7 mouse cellular contexts compared by ENCODE assay signal in the genomic region with DNA sequence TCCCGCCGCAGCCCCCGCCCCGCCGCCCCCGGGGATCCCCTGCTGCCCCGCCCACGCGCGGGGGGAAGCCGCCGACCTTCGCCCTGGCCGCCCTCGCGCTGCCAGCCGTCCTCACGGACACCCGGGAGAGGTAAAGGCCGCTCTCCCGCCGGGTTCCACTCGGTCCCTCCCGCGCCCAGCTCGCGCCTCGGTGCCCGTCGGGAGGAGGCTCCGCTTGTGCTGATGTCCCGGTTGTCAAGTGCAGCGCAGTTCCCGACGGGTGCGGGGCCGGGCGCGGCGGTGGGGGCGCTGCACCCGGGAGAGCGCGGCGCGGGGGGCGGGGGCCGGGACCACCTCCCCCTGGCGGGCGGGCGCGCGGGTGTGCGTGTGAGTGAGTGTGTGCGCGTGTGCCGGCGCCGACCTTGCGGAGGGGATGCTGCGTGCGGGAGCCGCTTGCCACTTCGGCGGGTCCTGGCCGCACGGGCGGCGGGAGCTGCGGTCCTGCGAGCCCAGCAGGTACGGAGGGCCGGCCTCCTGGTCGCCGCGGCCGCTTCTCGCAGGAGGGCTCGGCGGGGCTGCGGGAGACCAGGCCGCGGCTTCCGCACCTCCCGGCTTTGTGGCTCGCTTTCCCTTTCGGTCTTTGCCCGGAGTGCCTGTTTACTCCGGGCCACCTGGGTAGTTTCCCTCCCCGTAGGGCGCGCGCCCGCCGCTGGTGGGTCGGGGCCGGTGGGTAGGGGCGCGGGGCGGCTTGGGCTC. TPM values are rescaled to one million over a fixed set of nuclear protein-coding genes. Genes with fewer than 3 reads are reported as not detected.
DNase-seq lines count a peak whose midpoint lies in the region; ATAC-seq lines count a peak whose summit lies in the region.

A gene (plus strand): TSS at position 61 of the 735 bp plus-strand sequence.

- H3K4me3 ChIP-seq in hindbrain, embryonic 10.5 days, result peak within 1 kb of the TSS; percentile 93

- no peaks in the 10 kb centered on the region for H3K9me3 ChIP-seq in hindbrain, embryonic 10.5 days

- H3K27ac ChIP-seq in hindbrain, embryonic 10.5 days, result peak within 1 kb of the TSS; percentile 98

- H3K27me3 ChIP-seq in hindbrain, embryonic 10.5 days (ENCODE audit: insufficient read depth, poor library complexity, severe bottlenecking), result no peaks in the 10 kb centered on the region; the same call in 1 of the 2 replicates

- H3K4me1 ChIP-seq in hindbrain, embryonic 10.5 days (replicated peaks), result peaks cover 28% of the 10 kb centered on the region

- peak; percentile 7 for ATAC-seq in activated CD4-positive, CD25-positive, alpha-beta regulatory T cell, adult 4 months
- peak; percentile 16 for ATAC-seq in frontal cortex, adult (ENCODE audit: low TSS enrichment)
- ATAC-seq in megakaryocyte, adult 5-6 weeks (ENCODE audit: poor library complexity, severe bottlenecking), result peak; percentile 12; the same call in 1 of the 2 replicates

- DNase-seq in cerebellum, adult 8-10 months, result peak; percentile 65
- DNase-seq in hindbrain, embryonic 10.5 days (ENCODE audit: low spot score), result peak; percentile 85
- DNase-seq in left cerebral cortex, adult 9 months (ENCODE audit: low spot score in 2 of 2), result peak; percentile 30 to 56
- DNase-seq in right cerebral cortex, postnatal 25 days, result peak; percentile 72

- WGBS in hindbrain, embryonic 10.5 days, result under 1% methylated on average over 81 of the region's 100 CpGs

- peaks cover 20% of the 10 kb centered on the region for H3K36me3 ChIP-seq in hindbrain, embryonic 10.5 days

RNA-seq across cellular contexts. Expression of the gene that starts here (rescaled TPM):
- 10 to 100 TPM in 1 of 2 experiments, 1 to 10 TPM in 1; 9.0 to 16.6 TPM for polyA plus RNA-seq in activated CD4-positive, CD25-positive, alpha-beta regulatory T cell, adult 4 months (2017; shearing (Covaris generic))
- 8.6 and 8.8 TPM in 2 replicates for polyA plus RNA-seq in hindbrain, embryonic 10.5 days (2016; fragmentation: Nextera tagmentation; extraction: Ambion mirVana)
- 35.4 and 50.6 TPM in 2 replicates for total RNA-seq in megakaryocyte, adult 5-6 weeks (2015)
- total RNA-seq in megakaryocyte, adult 5-6 weeks (2017), result 8.0 and 16.3 TPM in 2 replicates

Comparison
In these comparisons a context has a peak if more than half of its experiments do, and no peak if none do; other contexts are left out.
1. Peak in every context shown above with its lines: DNase-seq, ATAC-seq, H3K4me3 ChIP-seq and H3K27ac ChIP-seq.